Mouse (Mus musculus) liver, embryonic 14.5 days (tissue): ENCODE data around the gene Ncs1.

Experiments
- CTCF ChIP-seq: IDR thresholded peaks from 2 replicates; pipeline ENCODE4 v1.5.1; 2016; ENCODE audit warnings: antibody characterized with exemption, low read depth, control low read depth
- EP300 ChIP-seq: IDR thresholded peaks from 2 replicates; pipeline ENCODE4 v1.6.1; 2016; ENCODE audit warnings: antibody characterized with exemption, low read depth

- TF ChIP-seq CTCF (no peak), EP300 (no peak)
These were observed 73.6 kb downstream of the Ncs1 start for GRCm38 (mm10) chr2:31319200-31319599.
